Mouse (Mus musculus): Measurements from ENCODE around the gene Stam. TPM values are rescaled to one million over a fixed set of nuclear protein-coding genes. Genes with fewer than 3 reads are reported as not detected.

Stam gene
- polyA plus RNA-seq, 1 experiment from 2014 or later, result 128 TPM

GRCm38 (mm10) chr2:14130641-14131339 lies 56.9 kb downstream of the Stam start:
- H3K27ac ChIP-seq (replicated peaks), result no peak overlapping the region
- ATAC-seq (replicated peaks), result no peak
- no peak overlapping the region for H3K4me3 ChIP-seq
- H3K9me3 ChIP-seq, result no peaks in the 10 kb centered on the region
- H3K4me2 ChIP-seq (replicated peaks), result no peak overlapping the region
- 90% methylated on average over 12 of the region's 12 CpGs for WGBS
- peaks cover 22% of the 10 kb centered on the region for H3K36me3 ChIP-seq
- no peaks in the 10 kb centered on the region for H3K4me1 ChIP-seq
- H3K27me3 ChIP-seq, result no peaks in the 10 kb centered on the region
- H3K9ac ChIP-seq (replicated peaks), result no peak overlapping the region

DNA sequence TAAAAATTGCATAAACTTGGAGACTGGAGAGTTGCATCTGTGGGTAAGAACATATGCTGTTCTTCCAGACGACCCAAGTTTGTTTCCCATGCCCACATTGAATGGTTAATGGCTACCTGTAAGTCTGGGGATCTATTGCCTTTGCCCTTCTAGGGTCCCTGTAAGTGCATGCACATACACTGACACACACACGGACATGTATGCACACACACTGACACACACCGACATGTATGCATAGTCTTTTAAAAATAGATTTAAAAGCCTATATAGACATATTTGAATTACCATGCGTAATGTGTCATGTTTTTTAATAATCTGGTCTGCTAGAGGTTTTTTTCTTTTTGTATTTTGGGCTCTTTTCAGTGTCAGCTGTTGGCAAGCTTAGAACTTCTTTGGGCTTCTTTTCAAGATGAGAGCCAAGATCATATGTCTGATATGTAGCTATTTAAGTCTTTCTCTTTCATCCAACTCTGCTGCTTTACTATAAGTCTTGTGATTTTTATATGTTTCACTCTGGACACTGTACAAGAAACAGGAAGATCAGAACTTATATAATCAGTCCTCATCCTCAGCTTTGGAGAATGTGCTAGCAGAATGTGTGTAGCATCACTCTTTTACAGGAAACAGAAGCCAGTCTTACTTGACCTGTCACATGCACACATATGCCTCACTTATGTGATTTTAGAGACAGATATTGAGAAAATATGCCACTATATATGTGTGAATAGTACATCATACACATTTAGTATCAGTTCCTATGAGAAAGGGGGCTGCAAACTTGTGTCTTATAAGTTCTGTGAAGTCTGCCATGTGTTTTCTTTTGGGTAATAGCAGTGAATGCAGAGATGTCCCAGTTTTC lies 58.8 kb downstream of the Stam start:
- peak; percentile 88 for ATAC-seq (replicated peaks)
- WGBS, result 77% methylated on average over 4 of the region's 4 CpGs

GRCm38 (mm10) chr2:14136906-14137305 lies 63.0 kb downstream of the Stam start:
- Histone ChIP-seq H3K9ac (replicated peaks) (no peak overlapping the region), H3K27me3 (no peaks in the 10 kb centered on the region), H3K36me3 (peaks cover 21% of the 10 kb centered on the region), H3K4me1 (no peaks in the 10 kb centered on the region), H3K27ac (replicated peaks) (no peak overlapping the region), H3K4me2 (replicated peaks) (no peak overlapping the region), H3K9me3 (no peaks in the 10 kb centered on the region), H3K4me3 (no peak overlapping the region)
- WGBS, result 65% methylated on average over 3 of the region's 3 CpGs
- ATAC-seq (replicated peaks), result no peak

More for the DNA sequence above, 58.8 kb downstream of the Stam start:
- Histone ChIP-seq H3K36me3 (peaks cover 22% of the 10 kb centered on the region), H3K4me1 (no peaks in the 10 kb centered on the region), H3K9ac (replicated peaks) (no peak overlapping the region), H3K4me2 (replicated peaks) (no peak overlapping the region), H3K4me3 (no peak overlapping the region), H3K27me3 (no peaks in the 10 kb centered on the region), H3K9me3 (no peaks in the 10 kb centered on the region), H3K27ac (replicated peaks) (0 out of 2 replicates have a peak overlapping the region, but pooled peaks have one; percentile 14)

DNA sequence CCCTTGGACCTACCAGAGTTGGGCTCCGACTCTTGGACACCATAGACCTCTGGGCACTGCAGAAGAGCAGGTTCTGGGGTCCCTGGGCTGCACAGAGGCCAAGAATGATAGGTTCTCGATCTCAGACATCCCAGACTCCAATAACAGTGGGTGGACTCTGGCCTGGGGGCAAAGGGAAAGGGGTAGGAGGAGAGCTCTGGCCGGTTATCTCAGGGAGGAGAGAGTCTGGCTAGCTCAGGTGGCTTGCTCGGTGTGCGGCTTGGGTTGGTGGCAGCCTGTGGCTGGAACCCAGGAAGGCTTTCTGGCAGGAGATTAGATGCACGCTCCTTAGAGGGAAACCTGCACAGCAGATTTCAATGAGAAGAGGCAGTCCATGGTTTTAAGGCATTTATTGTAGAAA lies 65.7 kb downstream of the Stam start:
- Histone ChIP-seq H3K9me3 (no peaks in the 10 kb centered on the region), H3K36me3 (peaks cover 37% of the 10 kb centered on the region), H3K27me3 (no peaks in the 10 kb centered on the region), H3K9ac (replicated peaks) (no peak overlapping the region), H3K4me1 (no peaks in the 10 kb centered on the region), H3K27ac (replicated peaks) (no peak overlapping the region), H3K4me2 (replicated peaks) (no peak overlapping the region), H3K4me3 (no peak overlapping the region)
- peak; percentile 48; the same call in 1 of the 2 replicates for ATAC-seq (replicated peaks)
- 87% methylated on average over 6 of the region's 6 CpGs for WGBS

DNA sequence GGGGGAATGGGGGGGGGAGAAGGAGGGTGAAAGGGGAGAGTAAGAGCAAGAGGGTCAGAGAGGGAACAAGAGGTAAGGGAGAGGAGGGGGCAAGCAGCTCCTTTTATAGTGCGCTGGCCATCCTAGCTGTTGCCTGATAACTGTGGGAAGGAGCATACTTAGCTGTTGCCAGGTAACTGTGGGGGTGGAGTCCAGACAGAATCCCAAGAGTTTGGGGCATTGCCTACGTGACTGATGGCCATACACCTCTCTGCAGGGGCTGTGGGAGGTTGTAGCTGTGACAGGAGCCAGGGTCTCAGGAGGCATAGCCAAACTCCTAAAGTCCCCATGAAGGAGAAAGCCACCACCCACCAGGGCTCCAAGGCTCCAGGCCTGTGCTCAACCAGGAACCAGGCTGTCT lies 66.1 kb downstream of the Stam start:
- Histone ChIP-seq H3K9me3 (no peaks in the 10 kb centered on the region), H3K9ac (replicated peaks) (no peak overlapping the region), H3K36me3 (peaks cover 37% of the 10 kb centered on the region), H3K4me3 (no peak overlapping the region), H3K4me2 (replicated peaks) (no peak overlapping the region), H3K27me3 (no peaks in the 10 kb centered on the region), H3K4me1 (no peaks in the 10 kb centered on the region), H3K27ac (replicated peaks) (no peak overlapping the region)
- 44% methylated on average over 2 of the region's 2 CpGs for WGBS
- ATAC-seq (replicated peaks), result no peak

GRCm38 (mm10) chr2:14145311-14145710 lies 71.4 kb downstream of the Stam start:
- no peak overlapping the region for H3K27ac ChIP-seq (replicated peaks)
- 91% methylated on average over 3 of the region's 3 CpGs for WGBS
- no peak overlapping the region for H3K4me3 ChIP-seq
- no peaks in the 10 kb centered on the region for H3K27me3 ChIP-seq
- no peak overlapping the region for H3K9ac ChIP-seq (replicated peaks)
- H3K4me2 ChIP-seq (replicated peaks), result no peak overlapping the region
- H3K9me3 ChIP-seq, result no peaks in the 10 kb centered on the region
- H3K36me3 ChIP-seq, result peaks cover 31% of the 10 kb centered on the region
- ATAC-seq (replicated peaks), result no peak
- H3K4me1 ChIP-seq, result no peaks in the 10 kb centered on the region

- no peak for ATAC-seq (replicated peaks)
- Histone ChIP-seq H3K4me2 (replicated peaks) (no peak overlapping the region), H3K9ac (replicated peaks) (no peak overlapping the region), H3K27ac (replicated peaks) (no peak overlapping the region), H3K36me3 (peaks cover 24% of the 10 kb centered on the region), H3K4me1 (no peaks in the 10 kb centered on the region), H3K4me3 (no peak overlapping the region), H3K9me3 (no peaks in the 10 kb centered on the region), H3K27me3 (no peaks in the 10 kb centered on the region)
- 84% methylated on average over 2 of the region's 2 CpGs for WGBS
Observed at GRCm38 (mm10) chr2:14146913-14147312, 73.0 kb downstream of the Stam start.

DNA sequence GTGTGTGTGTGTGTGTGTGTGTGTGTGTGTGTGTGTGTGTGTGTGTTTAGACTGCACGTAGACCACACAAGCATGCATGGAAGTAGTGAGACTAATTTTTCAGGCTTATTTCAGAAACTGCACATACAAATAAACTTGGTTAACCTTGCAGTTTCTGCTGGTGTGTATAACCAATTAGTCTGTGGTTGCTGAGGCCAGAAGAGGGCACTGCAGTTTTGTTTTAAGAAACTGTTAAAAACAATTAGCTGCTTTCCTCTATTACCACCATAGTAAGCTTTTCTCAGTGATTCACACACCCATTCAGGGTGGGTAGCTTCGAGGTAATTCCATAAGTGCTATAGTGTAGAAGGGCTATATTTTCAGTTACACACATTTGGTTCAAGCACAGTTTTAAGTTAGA lies 76.9 kb downstream of the Stam start:
- H3K36me3 ChIP-seq, result 0 out of 2 replicates have a peak, but pooled peaks cover 8% of the 10 kb centered on the region
- H3K27ac ChIP-seq (replicated peaks), result no peak overlapping the region
- H3K27me3 ChIP-seq, result no peaks in the 10 kb centered on the region
- no peak for ATAC-seq (replicated peaks)
- H3K9me3 ChIP-seq, result no peaks in the 10 kb centered on the region
- H3K4me2 ChIP-seq (replicated peaks), result no peak overlapping the region
- no peak overlapping the region for H3K4me3 ChIP-seq
- H3K9ac ChIP-seq (replicated peaks), result no peak overlapping the region
- 88% methylated on average over 2 of the region's 2 CpGs for WGBS
- H3K4me1 ChIP-seq, result no peaks in the 10 kb centered on the region

GRCm38 (mm10) chr2:14151854-14152253 lies 78.0 kb downstream of the Stam start:
- no peaks in the 10 kb centered on the region for H3K27me3 ChIP-seq
- no peak overlapping the region for H3K4me3 ChIP-seq
- no peak overlapping the region for H3K9ac ChIP-seq (replicated peaks)
- H3K9me3 ChIP-seq, result no peaks in the 10 kb centered on the region
- 90% methylated on average over 6 of the region's 6 CpGs for WGBS
- no peak; the same call in 1 of the 2 replicates for ATAC-seq (replicated peaks)
- H3K4me2 ChIP-seq (replicated peaks), result no peak overlapping the region
- no peak overlapping the region for H3K27ac ChIP-seq (replicated peaks)
- H3K36me3 ChIP-seq, result 0 out of 2 replicates have a peak, but pooled peaks cover 5% of the 10 kb centered on the region
- H3K4me1 ChIP-seq, result no peaks in the 10 kb centered on the region

- no peaks in the 10 kb centered on the region for H3K4me1 ChIP-seq
- no peaks in the 10 kb centered on the region for H3K27me3 ChIP-seq
- no peak for ATAC-seq (replicated peaks)
- H3K9ac ChIP-seq (replicated peaks), result no peak overlapping the region
- H3K4me2 ChIP-seq (replicated peaks), result no peak overlapping the region
- WGBS, result 85% methylated on average over 3 of the region's 3 CpGs
- no peak overlapping the region for H3K4me3 ChIP-seq
- no peaks in the 10 kb centered on the region for H3K36me3 ChIP-seq
- no peak overlapping the region for H3K27ac ChIP-seq (replicated peaks)
- no peaks in the 10 kb centered on the region for H3K9me3 ChIP-seq
Observed at GRCm38 (mm10) chr2:14159047-14159446, 85.1 kb downstream of the Stam start.

DNA sequence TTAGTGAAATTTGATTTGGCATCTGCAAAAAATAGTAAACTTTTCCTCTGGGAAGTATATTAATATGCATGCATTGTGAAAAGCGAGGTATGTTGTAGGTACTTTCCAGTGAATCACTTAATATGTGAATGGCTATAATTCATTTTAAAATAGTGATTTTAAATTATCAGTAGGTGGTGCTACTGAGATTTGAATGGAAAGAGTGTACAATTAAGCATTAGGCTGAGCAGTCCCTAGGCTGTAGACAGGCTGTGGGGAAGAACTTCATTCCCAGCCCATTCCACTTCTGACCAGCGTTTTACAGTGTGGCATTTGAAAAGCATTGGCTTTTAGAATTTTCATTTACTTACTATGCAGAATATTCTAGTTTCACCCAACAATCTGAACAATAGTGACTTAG lies 85.9 kb downstream of the Stam start:
- ATAC-seq (replicated peaks), result 0 out of 2 replicates have a peak, but pooled peaks have one; percentile 60
- Histone ChIP-seq H3K27me3 (no peaks in the 10 kb centered on the region), H3K9ac (replicated peaks) (no peak overlapping the region), H3K4me2 (replicated peaks) (no peak overlapping the region), H3K4me3 (no peak overlapping the region), H3K9me3 (no peaks in the 10 kb centered on the region), H3K27ac (replicated peaks) (no peak overlapping the region), H3K36me3 (no peaks in the 10 kb centered on the region), H3K4me1 (no peaks in the 10 kb centered on the region)
- WGBS, result 74% methylated on average over 2 of the region's 2 CpGs

DNA sequence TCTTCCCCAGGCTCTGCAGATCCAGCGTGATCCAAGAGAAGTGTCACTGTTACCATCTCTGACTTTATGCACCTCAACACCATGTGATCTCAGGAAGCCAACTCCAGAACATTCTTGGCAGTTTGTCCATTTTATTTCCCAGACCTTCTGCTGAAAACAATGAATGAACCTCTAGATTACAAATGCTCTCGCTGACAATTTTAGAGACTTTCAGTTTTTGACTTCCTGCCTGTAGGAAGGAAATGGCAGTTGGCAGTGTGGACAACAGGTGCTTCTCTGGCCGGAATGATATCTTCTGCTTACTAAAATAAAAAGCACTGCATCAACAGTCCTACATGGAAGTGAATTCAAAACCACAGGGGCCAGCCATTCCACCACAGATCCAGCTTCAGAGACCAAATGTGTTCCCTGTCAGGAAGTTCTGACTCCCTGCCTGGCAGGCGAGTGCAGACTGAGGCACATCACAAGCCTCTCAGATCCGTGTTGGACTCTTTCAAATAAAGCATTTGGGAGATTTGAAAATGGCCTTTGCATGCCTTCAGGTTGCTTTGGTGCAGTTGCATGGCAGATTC lies 90.6 kb downstream of the Stam start:
- 85% methylated on average over 5 of the region's 5 CpGs for WGBS
- Histone ChIP-seq H3K4me2 (replicated peaks) (no peak overlapping the region), H3K27ac (replicated peaks) (no peak overlapping the region)

More for the DNA sequence above, 90.6 kb downstream of the Stam start:
- Histone ChIP-seq H3K4me3 (no peak overlapping the region), H3K4me1 (no peaks in the 10 kb centered on the region), H3K9me3 (no peaks in the 10 kb centered on the region), H3K27me3 (no peaks in the 10 kb centered on the region), H3K9ac (replicated peaks) (no peak overlapping the region), H3K36me3 (no peaks in the 10 kb centered on the region)
- no peak for ATAC-seq (replicated peaks)

All from forebrain, embryonic 15.5 days (tissue).